Mouse (Mus musculus) brain, embryonic 18.5 days (tissue): Measurements from ENCODE around the gene Tspoap1.

Source experiments
- DNase-seq: peaks from one replicate; pipeline ENCODE4 v3.0.0-alpha.2; 2012; ENCODE audit warnings: low read depth, low spot score

Tspoap1 gene

GRCm38 (mm10) chr11:87745632-87746555, 14.4 kb upstream of the Tspoap1 start:
- no peak for DNase-seq

GRCm38 (mm10) chr11:87747312-87747711, 13.0 kb upstream of the Tspoap1 start:
- no peak for DNase-seq

GRCm38 (mm10) chr11:87747716-87748115, 12.6 kb upstream of the Tspoap1 start:
- DNase-seq: no peak

- no peak for DNase-seq
Measured at GRCm38 (mm10) chr11:87748132-87749119, 11.9 kb upstream of the Tspoap1 start.

GRCm38 (mm10) chr11:87749192-87750042, 10.9 kb upstream of the Tspoap1 start:
- no peak for DNase-seq

- DNase-seq: no peak
Measured at GRCm38 (mm10) chr11:87750043-87750421, 10.3 kb upstream of the Tspoap1 start.

- no peak for DNase-seq
Measured at GRCm38 (mm10) chr11:87750521-87750920, 9.8 kb upstream of the Tspoap1 start.

- no peak for DNase-seq
Measured at GRCm38 (mm10) chr11:87751031-87751430, 9.3 kb upstream of the Tspoap1 start.

- DNase-seq: no peak
Measured at GRCm38 (mm10) chr11:87751491-87751966, 8.8 kb upstream of the Tspoap1 start.

- no peak for DNase-seq
Measured at GRCm38 (mm10) chr11:87752307-87752706, 8.0 kb upstream of the Tspoap1 start.

- no peak for DNase-seq
Measured at GRCm38 (mm10) chr11:87753255-87753654, 7.1 kb upstream of the Tspoap1 start.

- DNase-seq: no peak
Measured at GRCm38 (mm10) chr11:87753891-87754501, 6.3 kb upstream of the Tspoap1 start.

GRCm38 (mm10) chr11:87754603-87755002, 5.7 kb upstream of the Tspoap1 start:
- DNase-seq: no peak

GRCm38 (mm10) chr11:87755360-87756017, 4.9 kb upstream of the Tspoap1 start:
- DNase-seq: no peak

- DNase-seq: no peak
Measured at GRCm38 (mm10) chr11:87756251-87756820, 4.0 kb upstream of the Tspoap1 start.

GRCm38 (mm10) chr11:87757001-87757954, 3.1 kb upstream of the Tspoap1 start:
- no peak for DNase-seq

- DNase-seq: no peak
Measured at GRCm38 (mm10) chr11:87758161-87758911, 2.0 kb upstream of the Tspoap1 start.
